Mouse (Mus musculus) lung, postnatal 4 days (tissue): Measurements from ENCODE around the gene Natd1.
A peak's percentile ranks its signal among the peaks of the same experiment; 100 is the strongest.
"Not testable (repeated sequence)": the region's sequence is repeated elsewhere in the genome, so short reads cannot be mapped to it uniquely, and the experiment has no call there.

Experiments
- DNase-seq, 2 experiments: peaks; one replicate each; pipeline ENCODE4 v3.0.0; 2021

The Natd1 gene

DNA sequence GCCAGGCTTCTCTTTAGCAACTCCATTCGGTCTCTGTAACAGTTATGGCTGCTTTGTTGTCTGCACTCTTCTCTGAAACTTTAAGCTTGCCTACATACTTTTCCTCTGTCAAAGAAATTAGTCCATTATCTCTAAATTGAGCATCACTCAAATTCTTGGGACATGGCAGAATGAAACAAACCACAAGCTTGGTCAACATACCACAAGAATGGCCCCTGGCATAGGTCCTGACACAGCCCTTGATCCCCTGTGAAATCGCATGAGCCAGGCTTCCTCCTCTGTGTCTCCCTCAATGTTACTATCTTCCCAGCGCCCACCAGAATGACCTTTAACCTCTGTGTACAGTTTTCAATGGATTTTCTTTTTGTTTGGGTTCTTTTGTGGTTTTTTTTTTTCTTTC lies 32.2 kb downstream of the Natd1 start:
- no peak for DNase-seq

- DNase-seq: no peak
These were observed 34.0 kb downstream of the Natd1 start for GRCm38 (mm10) chr11:60880559-60880958.

- DNase-seq: peak; percentile 54 to 69
These were observed 35.1 kb downstream of the Natd1 start for GRCm38 (mm10) chr11:60879423-60879822.

- peak; percentile 95 to 99 for DNase-seq
These were observed 35.8 kb downstream of the Natd1 start, which contains the start of gene Tmem11 for GRCm38 (mm10) chr11:60878675-60879294. TSS of gene Tmem11 (minus strand) at chr11:60879272.

- DNase-seq: peak; percentile 68 to 81
These were observed 36.4 kb downstream of the Natd1 start for GRCm38 (mm10) chr11:60878056-60878612.

DNA sequence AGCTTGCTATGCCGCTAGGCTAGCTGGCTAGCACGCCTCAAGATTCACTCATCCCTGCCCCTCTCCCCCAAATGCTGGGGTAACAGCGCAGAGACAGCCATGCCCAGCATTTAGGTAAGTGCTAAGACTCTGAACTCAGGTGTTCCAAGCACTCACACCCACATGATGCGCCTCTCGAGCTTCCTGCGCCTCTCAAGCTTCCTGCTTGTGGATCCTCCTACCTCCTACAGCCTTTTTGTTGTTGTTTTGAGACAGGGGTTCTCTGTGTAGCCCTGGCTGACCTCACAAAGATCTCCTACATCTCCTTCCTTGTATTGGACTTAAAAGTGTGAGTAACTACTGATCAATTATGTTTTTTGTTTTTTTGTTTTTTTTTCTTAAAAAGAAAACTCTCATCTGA lies 41.4 kb downstream of the Natd1 start:
- no peak for DNase-seq

DNA sequence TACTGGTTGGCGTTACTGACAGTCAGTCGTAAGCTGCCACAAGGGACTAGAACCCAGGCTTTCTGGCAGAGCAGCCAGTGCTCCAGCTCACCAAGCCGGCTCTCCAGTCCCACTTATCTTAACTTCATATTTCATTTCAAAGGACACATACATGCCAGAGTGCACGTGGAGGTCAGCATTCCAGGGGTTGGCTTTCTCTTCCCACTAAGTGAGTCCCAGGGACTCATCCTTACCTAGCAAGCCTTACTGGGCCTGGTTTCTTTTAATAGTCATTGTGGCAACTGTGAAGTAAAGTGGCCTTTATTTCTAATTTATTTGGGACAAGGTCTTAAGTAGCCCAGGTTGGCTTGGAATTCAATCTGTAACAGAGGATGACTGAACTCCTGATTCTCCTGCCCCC lies 43.1 kb downstream of the Natd1 start:
- no peak for DNase-seq

GRCm38 (mm10) chr11:60869471-60869870 lies 45.1 kb downstream of the Natd1 start:
- not testable (repeated sequence) for DNase-seq

GRCm38 (mm10) chr11:60867904-60868303 lies 46.6 kb downstream of the Natd1 start:
- no peak for DNase-seq

DNA sequence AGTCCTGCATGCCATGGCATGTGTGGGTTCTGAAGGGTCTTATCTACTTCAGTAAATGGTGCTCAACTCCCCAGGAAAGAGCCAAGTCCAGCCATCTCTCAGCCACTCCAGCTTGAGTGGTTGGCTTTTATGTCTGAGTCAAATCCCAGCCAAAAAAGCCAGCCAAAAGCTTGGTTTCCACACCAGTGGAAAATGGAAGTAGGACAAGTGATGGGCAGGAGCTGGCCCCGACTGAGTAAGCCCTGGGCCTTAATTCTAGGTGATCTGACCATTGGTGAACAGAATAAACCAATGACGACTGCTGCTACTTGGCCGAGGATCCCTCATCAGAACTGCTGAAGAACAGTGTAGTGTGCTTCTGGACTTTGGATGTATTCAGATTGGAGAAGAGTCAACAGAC lies 47.1 kb downstream of the Natd1 start:
- no peak for DNase-seq

- DNase-seq: no peak
These were observed 48.5 kb downstream of the Natd1 start for GRCm38 (mm10) chr11:60866021-60866420.

DNA sequence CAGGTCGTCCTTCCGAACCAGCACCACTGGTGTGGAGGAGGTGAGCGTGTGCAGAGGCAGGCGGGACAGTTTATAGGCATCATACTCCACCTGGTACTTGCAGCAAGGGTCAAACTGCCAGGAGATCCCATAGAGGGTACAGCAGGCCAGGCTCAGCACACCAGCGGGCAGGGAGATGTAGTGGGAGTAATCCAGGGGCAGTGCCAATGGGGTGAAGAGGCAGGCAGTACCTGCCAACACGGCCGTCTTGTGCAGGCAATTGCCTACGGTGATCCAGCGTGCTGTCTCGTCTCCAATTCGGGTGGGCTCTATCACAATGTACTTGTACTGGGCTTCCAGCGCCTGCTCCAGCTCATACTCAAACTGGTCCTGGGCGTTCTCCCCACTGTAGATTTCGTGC lies 49.6 kb downstream of the Natd1 start:
- no peak for DNase-seq

- DNase-seq: no peak
These were observed 50.4 kb downstream of the Natd1 start for GRCm38 (mm10) chr11:60864166-60864565.

- no peak for DNase-seq
These were observed 51.4 kb downstream of the Natd1 start for GRCm38 (mm10) chr11:60863196-60863595.

DNA sequence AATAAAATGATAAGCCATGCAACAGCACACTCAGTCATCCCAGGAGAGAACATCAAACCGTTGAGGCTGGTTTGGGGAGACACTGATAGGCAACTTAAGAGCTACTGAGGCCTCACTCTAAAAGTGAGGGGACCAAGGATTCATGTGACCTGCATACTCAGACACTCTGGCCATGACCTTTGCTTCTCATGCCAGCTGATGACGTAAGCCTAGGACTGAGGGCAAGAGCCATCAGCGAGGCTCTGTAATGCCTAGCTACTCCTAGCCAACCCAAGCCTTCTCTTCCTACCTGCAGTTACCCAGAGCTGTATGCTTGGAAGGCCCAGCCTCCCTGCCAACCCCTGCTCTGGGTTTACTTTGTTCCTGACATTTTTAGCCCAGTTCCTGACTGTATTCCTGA lies 52.6 kb downstream of the Natd1 start:
- no peak for DNase-seq

- no peak for DNase-seq
These were observed 58.0 kb downstream of the Natd1 start for GRCm38 (mm10) chr11:60856587-60856986.
